Mouse (Mus musculus) left cerebral cortex, adult 2 months (tissue): Measurements from ENCODE around the gene Slc13a2. TPM values are rescaled to one million over a fixed set of nuclear protein-coding genes. Genes with fewer than 3 reads are reported as not detected.
A peak's percentile ranks its signal among the peaks of the same experiment; 100 is the strongest.

ENCODE experiments used
- DNase-seq, 2 experiments: peaks; one replicate each; pipeline ENCODE4 v3.0.0; 2021 to 2022; ENCODE audit warnings: low spot score in 2 of 2, mixed read lengths in 1 of 2; ENCODE audit errors: extremely low spot score in 1 of 2
- H3K27ac ChIP-seq: fragments of 200-600 bp; 2 replicates; pipeline ENCODE4 v1.8.1; 2022
- H3K4me3 ChIP-seq: fragments of 200-600 bp; 2 replicates; pipeline ENCODE4 v1.8.1; 2022
- CTCF ChIP-seq: fragments of 200-600 bp; IDR thresholded peaks from 2 replicates; pipeline ENCODE4 v1.8.1; 2022; ENCODE audit warnings: antibody characterized with exemption, mild to moderate bottlenecking, moderate library complexity
- intact Hi-C: fragments of 180-260 bp; cut with DNase I; formaldehyde crosslinking; loops from one replicate; pipeline ENCODE4 v1.15.1; 2025
- long read RNA-seq, 2 experiments: library from polyadenylated mRNA; stranded (forward); transcript quantifications; one replicate each; pipeline ENCODE4 v2.0.0; 2021; ENCODE audit warnings: borderline mapping rate in 2 of 2
- total RNA-seq, 2 experiments: library from RNA; stranded (reverse); gene quantifications; 2 replicates each; pipeline ENCODE4 v1.2.3; 2021

Gene Slc13a2
- total RNA-seq, result not detected
- long read RNA-seq, experiment 1, result 0 reads
- long read RNA-seq, experiment 2, result 0 reads

GRCm38 (mm10) chr11:78422055-78422819 is at the start of gene Slc13a2:
Gene Slc13a2 (minus strand): TSS chr11:78422217.
- intact Hi-C loops, result no loop called here
- no peak within 1 kb of the TSS for H3K4me3 ChIP-seq
- no peak within 1 kb of the TSS for H3K27ac ChIP-seq
- DNase-seq, result no peak
- TF ChIP-seq CTCF, result no peak

GRCm38 (mm10) chr11:78471326-78472103 is 49.5 kb upstream of the Slc13a2 start:
- Histone ChIP-seq H3K27ac (no peak overlapping the region), H3K4me3 (no peak overlapping the region)
- no peak for TF ChIP-seq CTCF
- no peak for DNase-seq
- intact Hi-C loops, result no loop called here

DNA sequence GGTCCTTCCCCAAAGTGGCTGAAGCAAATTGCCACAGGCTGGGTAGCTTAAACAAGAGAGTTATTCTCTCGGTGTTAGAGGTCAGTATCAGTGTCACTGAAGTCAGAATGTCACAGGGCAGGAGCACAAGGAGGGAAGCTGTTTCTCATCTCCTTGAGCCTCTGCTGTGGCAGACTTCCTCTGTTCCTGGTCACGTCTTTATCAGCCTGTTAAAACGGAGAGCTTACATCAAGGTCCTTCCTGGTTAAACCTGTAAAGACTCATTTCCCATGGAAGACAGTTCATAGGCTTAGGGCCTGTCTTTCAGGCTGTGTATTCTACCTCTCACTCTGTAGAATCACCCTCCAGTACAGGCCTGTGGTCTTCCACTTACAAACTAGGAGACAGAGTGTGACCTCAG is 45.9 kb upstream of the Slc13a2 start:
- no peak overlapping the region for H3K4me3 ChIP-seq
- TF ChIP-seq CTCF, result no peak
- intact Hi-C loops, result no loop called here
- no peak for DNase-seq
- no peak overlapping the region for H3K27ac ChIP-seq

- TF ChIP-seq CTCF, result no peak
- no peak for DNase-seq
Measured at GRCm38 (mm10) chr11:78467515-78467914, 45.5 kb upstream of the Slc13a2 start.

GRCm38 (mm10) chr11:78466242-78466912 is 44.4 kb upstream of the Slc13a2 start:
- H3K27ac ChIP-seq, result peak overlapping the region; percentile 86
- DNase-seq, result no peak
- intact Hi-C loops, result no loop called here

More at GRCm38 (mm10) chr11:78467515-78467914, 45.5 kb upstream of the Slc13a2 start:
- intact Hi-C loops, result no loop called here
- no peak overlapping the region for H3K4me3 ChIP-seq
- H3K27ac ChIP-seq, result no peak overlapping the region

DNA sequence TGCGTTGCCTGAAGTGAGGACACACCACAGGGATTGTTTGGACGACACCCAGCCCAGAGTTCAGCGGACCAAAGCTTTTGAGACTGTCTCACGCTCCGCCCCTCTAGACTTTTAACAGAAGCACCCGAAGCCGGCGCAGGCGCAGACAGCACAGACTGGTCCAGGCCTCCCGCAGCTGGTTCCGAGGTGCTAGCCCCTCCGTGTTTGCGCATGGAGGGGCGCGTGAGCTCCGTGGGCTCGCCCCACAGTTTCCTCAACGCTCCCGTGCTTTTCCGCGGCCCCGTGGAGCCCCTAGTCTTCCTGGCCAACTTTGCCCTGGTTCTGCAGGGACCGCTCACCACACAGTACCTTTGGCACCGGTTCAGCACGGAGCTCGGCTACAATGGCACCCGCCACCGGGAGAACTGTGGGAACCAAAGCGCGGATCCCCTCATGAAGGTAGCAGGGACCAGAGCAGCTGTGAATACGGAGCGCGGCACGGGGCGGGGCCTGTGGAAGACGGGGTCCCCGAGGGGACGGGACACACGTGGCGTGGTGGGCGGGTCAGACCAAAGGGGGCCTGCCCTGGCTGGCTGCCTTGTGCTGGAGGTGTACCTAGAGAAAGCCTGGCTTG is 43.7 kb upstream of the Slc13a2 start, which contains the start of gene Slc46a1:
Gene Slc46a1, plus strand, starts transcription at position 130 of the 613 bp plus-strand sequence.
- peak within 1 kb of the TSS; percentile 86 for H3K27ac ChIP-seq
- intact Hi-C loops, result no loop called here
- no peak for TF ChIP-seq CTCF
- DNase-seq, result peak; percentile 72 to 79
- H3K4me3 ChIP-seq, result peak within 1 kb of the TSS; percentile 80

More at GRCm38 (mm10) chr11:78466242-78466912, 44.4 kb upstream of the Slc13a2 start:
- H3K4me3 ChIP-seq, result peak overlapping the region; percentile 80
- TF ChIP-seq CTCF, result no peak

GRCm38 (mm10) chr11:78465116-78465515 is 43.1 kb upstream of the Slc13a2 start:
- no peak for TF ChIP-seq CTCF
- intact Hi-C loops, result no loop called here
- H3K4me3 ChIP-seq, result peak overlapping the region; percentile 80
- no peak for DNase-seq
- peak overlapping the region; percentile 8; the same call in 1 of the 2 replicates for H3K27ac ChIP-seq

- intact Hi-C loops, result no loop called here
- no peak for DNase-seq
Measured at GRCm38 (mm10) chr11:78463286-78464036, 41.4 kb upstream of the Slc13a2 start.

GRCm38 (mm10) chr11:78462669-78463068 is 40.7 kb upstream of the Slc13a2 start:
- intact Hi-C loops, result no loop called here
- Histone ChIP-seq H3K4me3 (no peak overlapping the region), H3K27ac (no peak overlapping the region)
- no peak for DNase-seq
- no peak for TF ChIP-seq CTCF

More at GRCm38 (mm10) chr11:78463286-78464036, 41.4 kb upstream of the Slc13a2 start:
- TF ChIP-seq CTCF, result no peak
- Histone ChIP-seq H3K4me3 (no peak overlapping the region), H3K27ac (no peak overlapping the region)

DNA sequence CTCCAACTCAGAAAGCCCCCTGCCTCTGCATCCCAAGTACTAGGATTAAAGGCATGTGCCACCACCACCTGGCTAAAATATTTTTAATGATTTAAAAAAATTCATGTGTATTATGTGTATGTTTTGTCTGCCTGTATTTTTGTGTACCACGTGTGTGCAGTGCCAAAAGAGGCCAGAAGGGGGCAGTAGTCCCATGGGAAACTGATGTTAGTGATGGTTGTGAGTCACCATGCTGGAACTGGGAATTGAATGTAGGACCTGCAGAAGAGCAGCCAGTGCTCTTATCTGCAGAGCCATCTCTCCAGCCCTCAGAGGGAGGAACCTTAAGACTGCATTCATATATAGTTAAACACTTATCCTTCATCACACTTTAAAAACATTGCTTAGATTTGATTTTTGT is 39.9 kb upstream of the Slc13a2 start:
- intact Hi-C loops, result no loop called here
- Histone ChIP-seq H3K27ac (no peak overlapping the region), H3K4me3 (no peak overlapping the region)
- DNase-seq, result no peak
- TF ChIP-seq CTCF, result peak; percentile 26

GRCm38 (mm10) chr11:78458740-78459139 is 36.7 kb upstream of the Slc13a2 start:
- no peak for TF ChIP-seq CTCF
- H3K4me3 ChIP-seq, result no peak overlapping the region

More at GRCm38 (mm10) chr11:78458740-78459139, 36.7 kb upstream of the Slc13a2 start:
- no peak for DNase-seq
- H3K27ac ChIP-seq, result no peak overlapping the region
- intact Hi-C loops, result no loop called here
